In genomic region chr5:101658188-101658983, GRCm38 (mm10) we compare ENCODE assay signal across 14 mouse cellular contexts. TPM values are rescaled to one million over a fixed set of nuclear protein-coding genes. Genes with fewer than 3 reads are reported as not detected.
DNase-seq lines count a peak whose midpoint lies in the region; ATAC-seq lines count a peak whose summit lies in the region.
"Had no signal": no experiment of that assay in that cellular context is flagged by ENCODE, and none has a peak within 500 bp of the region (broad histone marks: within the 10 kb centered on the region; RNA-seq: fewer than 3 reads in every experiment).

No protein-coding gene starts in this region.

- no peak for ATAC-seq in embryonic facial prominence, embryonic 11.5 days (replicated peaks; ENCODE audit: insufficient number of reproducible peaks, low FRiP score, low TSS enrichment, low read depth)
- no peak for ATAC-seq in stomach, embryonic 15.5 days (ENCODE audit: insufficient read depth, low FRiP score, low read depth)

- H3K27me3 ChIP-seq in embryonic facial prominence, embryonic 11.5 days (ENCODE audit: control insufficient read depth, insufficient read depth, low read length), result peaks cover 49% of the 10 kb centered on the region
- peaks cover 100% of the 10 kb centered on the region for H3K27me3 ChIP-seq in limb, embryonic 10.5 days (ENCODE audit: low read depth, poor library complexity, severe bottlenecking)
- H3K27me3 ChIP-seq in stomach, embryonic 15.5 days (replicated peaks), result peaks cover 58% of the 10 kb centered on the region

- no peak overlapping the region for H3K27ac ChIP-seq in embryonic facial prominence, embryonic 11.5 days (replicated peaks; ENCODE audit: low read depth, low read length)
- H3K27ac ChIP-seq in limb, embryonic 10.5 days, result no peak overlapping the region
- no peak overlapping the region for H3K27ac ChIP-seq in stomach, embryonic 15.5 days

- WGBS in embryonic facial prominence, embryonic 11.5 days, result 1% methylated on average over 21 of the region's 21 CpGs
- 2% methylated on average over 21 of the region's 21 CpGs for WGBS in limb, embryonic 10.5 days
- 10% methylated on average over 21 of the region's 21 CpGs for WGBS in stomach, embryonic 15.5 days

- H3K36me3 ChIP-seq in embryonic facial prominence, embryonic 11.5 days (replicated peaks; ENCODE audit: control insufficient read depth, insufficient read depth, low read depth, low read length), result no peaks in the 10 kb centered on the region
- no peaks in the 10 kb centered on the region for H3K36me3 ChIP-seq in limb, embryonic 10.5 days
- no peaks in the 10 kb centered on the region for H3K36me3 ChIP-seq in stomach, embryonic 15.5 days

- H3K4me3 ChIP-seq in embryonic facial prominence, embryonic 11.5 days (ENCODE audit: low read depth, low read length), result no peak overlapping the region
- H3K4me3 ChIP-seq in limb, embryonic 10.5 days, result peak overlapping the region; percentile 32
- H3K4me3 ChIP-seq in stomach, embryonic 15.5 days (replicated peaks), result 0 out of 2 replicates have a peak overlapping the region, but pooled peaks have one; percentile 0
- H3K4me3 ChIP-seq: erythroblast, embryonic 14.5 days had no signal

- peak; percentile 12 to 28 for DNase-seq in layer of hippocampus, postnatal 10 days (ENCODE audit: low spot score in 2 of 2)
- no peak for DNase-seq in layer of hippocampus, postnatal 25 days (ENCODE audit: extremely low spot score in 1 of 2, low spot score in 1 of 2)
- peak; percentile 52 for DNase-seq in embryonic facial prominence, embryonic 11.5 days (ENCODE audit: low spot score)
- peak; percentile 66 for DNase-seq in limb, embryonic 10.5 days (ENCODE audit: low spot score)
- no peak for DNase-seq in spleen, postnatal 4 days (ENCODE audit: low spot score in 2 of 2)
- DNase-seq in thymus, postnatal 14 days, result no peak
- DNase-seq: adrenal gland, postnatal 10 days; cerebellum, adult 8-10 months; gastrocnemius, postnatal 14 days; right cerebral cortex, adult 18-20 months had no signal

- H3K4me1 ChIP-seq in embryonic facial prominence, embryonic 11.5 days (ENCODE audit: control insufficient read depth, insufficient read depth, low read length), result 0 out of 2 replicates have a peak, but pooled peaks cover under 1% of the 10 kb centered on the region
- H3K4me1 ChIP-seq in limb, embryonic 10.5 days, result peaks cover 15% of the 10 kb centered on the region
- peaks cover 3% of the 10 kb centered on the region for H3K4me1 ChIP-seq in stomach, embryonic 15.5 days

- H3K9ac ChIP-seq in embryonic facial prominence, embryonic 11.5 days (replicated peaks; ENCODE audit: low read length), result no peak overlapping the region
- H3K9ac ChIP-seq in stomach, embryonic 15.5 days, result no peak overlapping the region

- no peak overlapping the region for H3K4me2 ChIP-seq in embryonic facial prominence, embryonic 11.5 days (ENCODE audit: low read depth, low read length)
- H3K4me2 ChIP-seq in stomach, embryonic 15.5 days, result peak overlapping the region; percentile 31

- no peaks in the 10 kb centered on the region for H3K9me3 ChIP-seq in embryonic facial prominence, embryonic 11.5 days (replicated peaks; ENCODE audit: control insufficient read depth, low read length)
- H3K9me3 ChIP-seq in limb, embryonic 10.5 days (replicated peaks), result no peaks in the 10 kb centered on the region
- no peaks in the 10 kb centered on the region for H3K9me3 ChIP-seq in stomach, embryonic 15.5 days

RNA-seq across cellular contexts. Expression of gene Nkx6-1, which starts 6.4 kb away (rescaled TPM):
- under 1 TPM; 0.62 to 0.91 TPM for total RNA-seq in layer of hippocampus, postnatal 10 days (2021)
- under 1 TPM; 0.30 to 0.31 TPM for total RNA-seq in layer of hippocampus, postnatal 25 days (2021)
- polyA plus RNA-seq in embryonic facial prominence, embryonic 11.5 days (2014; fragmentation: Nextera tagmentation; extraction: Ambion mirVana), result 0.93 and 1.3 TPM in 2 replicates
- 0.05 and 0.06 TPM in 2 replicates for polyA plus RNA-seq in limb, embryonic 10.5 days (2016; fragmentation: Nextera tagmentation; extraction: Ambion mirVana)
- polyA plus RNA-seq in stomach, embryonic 15.5 days (2015; fragmentation: Nextera tagmentation; extraction: Ambion mirVana), result 5.2 and 7.9 TPM in 2 replicates
- total RNA-seq: gastrocnemius, postnatal 14 days; liver, adult 2 months; megakaryocyte, adult 5-6 weeks had no signal
- polyA plus RNA-seq: erythroblast, embryonic 14.5 days; liver, adult 2 months had no signal

Comparison
In these comparisons a context has a peak if more than half of its experiments do, and no peak if none do; other contexts are left out.
1. DNase-seq: peak in layer of hippocampus, postnatal 10 days (2 of 2), embryonic facial prominence, embryonic 11.5 days (single experiment) and limb, embryonic 10.5 days (single experiment); none in layer of hippocampus, postnatal 25 days (0 of 2), spleen, postnatal 4 days (0 of 2) and thymus, postnatal 14 days (single experiment).